13 mouse cellular contexts compared by ENCODE assay signal in the genomic region with DNA sequence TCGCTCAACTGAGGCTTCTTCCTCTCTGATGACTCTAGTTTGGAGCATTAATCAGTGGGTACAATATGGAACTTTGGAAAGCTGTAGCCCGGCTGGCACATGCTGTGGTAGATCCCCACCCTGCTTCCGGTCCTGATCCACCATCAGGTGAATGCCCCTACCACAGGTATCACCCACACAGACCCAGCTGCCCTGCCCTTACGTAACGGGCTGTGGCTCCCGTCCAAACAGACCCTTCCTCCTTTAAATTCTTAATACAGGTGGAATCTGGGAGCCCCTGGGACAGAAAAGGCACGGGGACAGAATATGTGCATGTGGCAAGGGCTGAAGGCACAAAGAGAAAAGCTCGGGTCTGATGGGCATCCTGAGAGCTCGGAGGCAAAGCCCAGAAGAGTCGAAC. TPM values are rescaled to one million over a fixed set of nuclear protein-coding genes. Genes with fewer than 3 reads are reported as not detected.
DNase-seq lines count a peak whose midpoint lies in the region; ATAC-seq lines count a peak whose summit lies in the region.
"Had no signal": no experiment of that assay in that cellular context is flagged by ENCODE, and none has a peak within 500 bp of the region (broad histone marks: within the 10 kb centered on the region; RNA-seq: fewer than 3 reads in every experiment).

No protein-coding gene starts in this region.

- H3K4me1 ChIP-seq in heart, embryonic 11.5 days (ENCODE audit: control insufficient read depth, insufficient read depth, low read length), result no peaks in the 10 kb centered on the region
- H3K4me1 ChIP-seq: hindbrain, embryonic 13.5 days had no signal

- no peak overlapping the region for H3K4me3 ChIP-seq in heart, embryonic 11.5 days (ENCODE audit: low read depth, low read length)
- H3K4me3 ChIP-seq: hindbrain, embryonic 13.5 days had no signal

- no peaks in the 10 kb centered on the region for H3K9me3 ChIP-seq in heart, embryonic 11.5 days (replicated peaks; ENCODE audit: control insufficient read depth, low read length)
- H3K9me3 ChIP-seq: hindbrain, embryonic 13.5 days had no signal

- no peak overlapping the region for H3K27ac ChIP-seq in heart, embryonic 11.5 days (ENCODE audit: low read depth, low read length)
- H3K27ac ChIP-seq: hindbrain, embryonic 13.5 days had no signal

- H3K4me2 ChIP-seq in heart, embryonic 11.5 days, result no peak overlapping the region
- H3K4me2 ChIP-seq: hindbrain, embryonic 13.5 days had no signal

- peaks cover 3% of the 10 kb centered on the region; the same call in 1 of the 2 replicates for H3K27me3 ChIP-seq in heart, embryonic 11.5 days (ENCODE audit: control insufficient read depth, insufficient read depth, low read length)
- H3K27me3 ChIP-seq: hindbrain, embryonic 13.5 days; Patski had no signal

- peak; percentile 0 to 1 for DNase-seq in heart, adult 18-20 months
- DNase-seq in lung, postnatal 10 days, result peak; percentile 2
- no peak for DNase-seq in lung, postnatal 25 days (ENCODE audit: low spot score)
- peak; percentile 4 for DNase-seq in gastrocnemius, postnatal 10 days
- peak; percentile 2 for DNase-seq in ovary, postnatal 36 days (ENCODE audit: low spot score)
- DNase-seq in layer of hippocampus, adult 9-10 months (ENCODE audit: low spot score), result no peak
- DNase-seq: cerebellum, adult 9-10 months; liver; midbrain, embryonic 14.5 days had no signal

- H3K36me3 ChIP-seq in heart, embryonic 11.5 days (ENCODE audit: control insufficient read depth, insufficient read depth, low read length), result no peaks in the 10 kb centered on the region
- H3K36me3 ChIP-seq: hindbrain, embryonic 13.5 days had no signal

- no peak overlapping the region for H3K9ac ChIP-seq in heart, embryonic 11.5 days (ENCODE audit: low read depth, low read length)
- H3K9ac ChIP-seq: hindbrain, embryonic 13.5 days had no signal

- 81% methylated on average over 10 of the region's 10 CpGs for WGBS in heart, embryonic 11.5 days (ENCODE audit: insufficient replicate concordance)

- no peak for ATAC-seq in heart, embryonic 11.5 days (replicated peaks; ENCODE audit: insufficient number of reproducible peaks, low FRiP score, low TSS enrichment)
- ATAC-seq: Patski had no signal

RNA-seq across cellular contexts. Expression of a gene that starts 35.5 kb away (rescaled TPM):
- 10 to 100 TPM; 11.2 to 13.0 TPM for total RNA-seq in heart, adult 18-20 months (2021)
- 19.6 and 21.6 TPM in 2 replicates for polyA plus RNA-seq in heart, embryonic 11.5 days (2014; fragmentation: Nextera tagmentation; extraction: Ambion mirVana)
- 10 to 100 TPM; 13.7 to 17.8 TPM for total RNA-seq in gastrocnemius, postnatal 10 days (2021)
- total RNA-seq: granulocyte monocyte progenitor cell, adult 5-6 weeks had no signal

Comparison
In these comparisons a context has a peak if more than half of its experiments do, and no peak if none do; other contexts are left out.
1. DNase-seq: peak in heart, adult 18-20 months (2 of 2), lung, postnatal 10 days (single experiment), gastrocnemius, postnatal 10 days (single experiment) and ovary, postnatal 36 days (single experiment); none in lung, postnatal 25 days (single experiment) and layer of hippocampus, adult 9-10 months (single experiment).